Mouse (Mus musculus): Measurements from ENCODE around the gene Gm20388.

DNA sequence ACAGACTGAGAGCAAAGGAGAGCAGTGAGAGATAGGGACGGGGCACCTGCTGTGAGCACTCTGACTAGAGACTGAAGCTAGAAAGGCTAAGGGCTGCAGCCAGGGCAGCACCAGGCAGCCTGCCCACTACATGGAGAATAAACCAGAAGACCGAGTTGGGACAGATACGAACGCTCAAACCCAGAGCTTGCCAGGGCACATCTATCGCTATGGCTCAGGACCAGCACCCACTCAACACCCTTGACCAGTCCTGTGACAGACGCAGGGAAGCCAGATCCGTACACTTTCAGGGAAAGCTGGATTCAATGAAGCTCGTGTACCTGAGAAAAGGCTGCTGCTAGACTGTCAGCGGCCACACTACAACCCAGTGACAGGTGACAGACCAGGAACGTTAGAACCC lies 674.9 kb downstream of the Gm20388 start:
- TF ChIP-seq CTCF (IDR thresholded peaks at IDR 0.05; ENCODE audit: low read depth) (no peak), EP300 (IDR thresholded peaks at IDR 0.05; ENCODE audit: low read depth) (no peak)

All from liver, embryonic 14.5 days (tissue).